Mouse (Mus musculus) layer of hippocampus, adult 2 months (tissue): ENCODE data around the gene Zfp296. TPM values are rescaled to one million over a fixed set of nuclear protein-coding genes. Genes with fewer than 3 reads are reported as not detected.
"Not testable (repeated sequence)": the region's sequence is repeated elsewhere in the genome, so short reads cannot be mapped to it uniquely, and the experiment has no call there.

Source experiments
- DNase-seq, 2 experiments: peaks; one replicate each; pipeline ENCODE4 v3.0.0; 2022; ENCODE audit warnings: low spot score in 2 of 2
- H3K27ac ChIP-seq: fragments of 200-600 bp; 2 replicates; pipeline ENCODE4 v1.8.1; 2022
- H3K4me3 ChIP-seq: fragments of 200-600 bp; 2 replicates; pipeline ENCODE4 v1.8.1; 2022; ENCODE audit warnings: mild to moderate bottlenecking
- CTCF ChIP-seq: fragments of 200-600 bp; conservative IDR thresholded peaks from 2 replicates; pipeline ENCODE4 v1.8.1; 2022; ENCODE audit warnings: antibody characterized with exemption, mild to moderate bottlenecking, moderate library complexity
- total RNA-seq, 2 experiments: library from RNA; stranded (reverse); gene quantifications; 2 replicates each; pipeline ENCODE4 v1.2.3; 2021

The Zfp296 gene
- total RNA-seq, 2 experiments from 2014 or later, result 0.81 to 0.95 TPM

DNA sequence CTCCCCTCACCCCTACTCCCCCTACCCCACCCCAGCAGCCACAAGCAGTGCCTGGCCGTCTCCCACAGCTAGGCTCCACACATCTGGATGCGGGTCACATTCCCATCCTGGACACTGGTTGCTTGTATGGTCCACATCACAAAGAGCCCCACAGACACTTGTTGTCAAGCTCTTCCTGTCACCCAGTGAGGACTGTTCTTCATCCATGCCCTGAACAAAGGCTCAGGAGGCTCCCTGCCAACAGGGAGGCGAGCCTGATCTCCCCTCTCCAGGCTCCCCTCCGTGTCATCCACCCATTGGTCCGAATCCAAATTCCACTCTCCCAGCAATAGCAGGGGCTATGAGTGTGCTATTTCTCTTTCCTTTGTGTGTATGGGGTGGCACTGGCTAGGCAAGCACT lies 23.5 kb downstream of the Zfp296 start:
- no peak overlapping the region; the same call in 1 of the 2 replicates for H3K4me3 ChIP-seq
- peak; percentile 42 to 45 for DNase-seq
- peak overlapping the region; percentile 90 for H3K27ac ChIP-seq
- no peak for TF ChIP-seq CTCF

DNA sequence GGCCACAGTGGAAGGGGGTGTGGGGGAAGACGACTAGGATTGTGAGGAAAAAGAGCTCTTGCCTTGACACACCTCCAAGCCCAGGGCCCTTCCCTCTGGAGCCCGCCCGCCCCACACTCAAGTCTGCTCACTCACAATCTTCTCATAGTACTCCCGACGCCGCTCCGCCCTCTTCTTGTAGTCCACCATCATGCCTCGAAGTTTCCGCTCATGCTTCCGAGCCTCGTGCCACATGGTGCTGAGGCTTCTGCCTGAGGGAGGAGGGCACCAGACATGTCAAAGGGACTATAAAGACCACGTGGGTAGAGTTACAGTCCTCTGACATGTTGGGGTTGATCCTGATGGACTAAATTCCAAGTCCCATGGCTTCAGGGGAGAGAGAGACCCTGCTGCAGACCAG lies 26.0 kb downstream of the Zfp296 start:
- H3K4me3 ChIP-seq, result peak overlapping the region; percentile 97
- no peak for TF ChIP-seq CTCF
- no peak for DNase-seq
- H3K27ac ChIP-seq, result peak overlapping the region; percentile 90

DNA sequence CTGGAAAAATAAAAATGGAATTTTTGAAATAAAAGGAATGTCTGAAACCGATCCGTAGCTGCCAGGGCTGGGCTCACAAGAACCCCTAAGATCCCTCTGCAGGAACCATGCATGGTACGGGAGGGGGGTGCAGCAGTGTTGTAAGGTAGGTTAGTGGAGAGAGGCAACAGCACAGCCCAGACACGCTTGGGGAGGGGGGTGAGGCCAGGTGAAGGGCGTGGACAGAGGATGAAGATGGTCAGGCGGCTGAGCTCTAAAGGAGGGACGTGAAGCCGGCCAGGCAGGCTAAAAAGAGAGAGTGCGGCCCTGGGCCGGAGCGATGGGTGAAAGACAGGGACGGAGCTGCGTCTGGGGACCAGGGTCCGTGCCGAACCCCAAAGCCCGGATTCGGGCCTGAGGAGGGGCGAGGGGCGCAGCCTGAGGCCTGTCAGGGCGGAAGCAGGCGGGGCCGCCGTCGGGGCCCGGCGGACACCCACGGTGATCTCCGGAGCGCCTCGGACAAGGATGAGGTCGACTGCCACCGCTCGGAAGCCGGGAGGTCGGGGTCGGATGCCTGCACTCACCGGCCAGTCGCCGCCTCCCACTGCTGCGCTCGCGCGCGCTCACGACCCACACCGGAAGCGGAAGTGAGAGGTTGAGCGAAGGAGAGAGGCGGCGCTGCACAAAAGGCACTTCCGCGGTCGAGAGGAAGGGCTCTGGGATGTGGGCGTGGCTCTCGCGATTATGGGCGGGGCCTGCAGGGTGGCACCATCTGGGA lies 26.9 kb downstream of the Zfp296 start, which contains the start of gene Clasrp:
Gene Clasrp (minus strand): TSS at position 638 of the 757 bp plus-strand sequence.
- DNase-seq, result peak; percentile 94 to 95
- peak within 1 kb of the TSS; percentile 90 for H3K27ac ChIP-seq
- peak within 1 kb of the TSS; percentile 97 for H3K4me3 ChIP-seq
- no peak for TF ChIP-seq CTCF

DNA sequence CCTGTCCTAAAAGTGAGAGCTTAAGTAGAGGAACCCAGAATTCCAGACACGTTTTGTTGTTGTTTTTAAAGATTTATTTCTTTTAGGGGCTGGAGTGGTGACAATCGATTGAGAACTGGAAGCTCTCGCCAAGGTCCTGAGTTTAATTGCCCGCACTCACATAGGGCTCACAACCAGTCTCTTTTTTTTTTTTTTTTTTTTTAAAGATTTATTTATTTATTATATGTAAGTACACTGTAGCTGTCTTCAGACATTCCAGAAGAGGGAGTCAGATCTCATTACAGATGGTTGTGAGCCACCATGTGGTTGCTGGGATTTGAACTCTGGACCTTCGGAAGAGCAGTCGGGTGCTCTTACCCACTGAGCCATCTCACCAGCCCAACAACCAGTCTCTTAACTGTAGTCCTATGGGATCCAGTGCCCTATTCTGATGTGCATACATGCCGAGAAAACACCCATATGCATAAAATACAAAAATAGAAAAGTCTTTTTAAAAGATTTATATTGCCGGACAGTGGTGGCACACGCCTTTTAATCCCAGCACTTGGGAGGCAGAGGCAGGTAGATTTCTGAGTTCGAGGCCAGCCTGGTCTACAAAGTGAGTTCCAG lies 27.6 kb downstream of the Zfp296 start:
- not testable (repeated sequence) for DNase-seq
- H3K4me3 ChIP-seq, result peak overlapping the region; percentile 97
- H3K27ac ChIP-seq, result peak overlapping the region; percentile 90

DNA sequence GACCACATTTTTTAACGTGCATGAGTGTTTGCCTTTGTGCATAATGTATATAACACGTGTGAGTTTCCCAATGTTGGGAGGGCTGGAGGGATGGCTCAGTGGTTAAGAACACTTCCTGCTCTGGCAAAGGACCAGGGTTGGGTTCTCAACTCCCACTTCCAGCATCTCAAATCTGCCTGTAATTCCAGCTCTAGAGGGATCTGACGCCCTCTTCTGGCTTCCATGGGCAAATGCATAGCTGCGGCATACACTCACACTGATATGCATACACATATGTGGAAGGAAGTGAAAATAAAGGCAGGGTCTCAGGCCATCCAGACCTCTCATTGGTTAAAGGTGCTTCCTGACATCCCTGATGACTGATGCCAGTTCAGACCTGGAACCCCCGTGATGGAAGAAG lies 30.2 kb downstream of the Zfp296 start:
- H3K27ac ChIP-seq, result no peak overlapping the region
- no peak for DNase-seq
- no peak overlapping the region for H3K4me3 ChIP-seq
- TF ChIP-seq CTCF, result no peak

DNA sequence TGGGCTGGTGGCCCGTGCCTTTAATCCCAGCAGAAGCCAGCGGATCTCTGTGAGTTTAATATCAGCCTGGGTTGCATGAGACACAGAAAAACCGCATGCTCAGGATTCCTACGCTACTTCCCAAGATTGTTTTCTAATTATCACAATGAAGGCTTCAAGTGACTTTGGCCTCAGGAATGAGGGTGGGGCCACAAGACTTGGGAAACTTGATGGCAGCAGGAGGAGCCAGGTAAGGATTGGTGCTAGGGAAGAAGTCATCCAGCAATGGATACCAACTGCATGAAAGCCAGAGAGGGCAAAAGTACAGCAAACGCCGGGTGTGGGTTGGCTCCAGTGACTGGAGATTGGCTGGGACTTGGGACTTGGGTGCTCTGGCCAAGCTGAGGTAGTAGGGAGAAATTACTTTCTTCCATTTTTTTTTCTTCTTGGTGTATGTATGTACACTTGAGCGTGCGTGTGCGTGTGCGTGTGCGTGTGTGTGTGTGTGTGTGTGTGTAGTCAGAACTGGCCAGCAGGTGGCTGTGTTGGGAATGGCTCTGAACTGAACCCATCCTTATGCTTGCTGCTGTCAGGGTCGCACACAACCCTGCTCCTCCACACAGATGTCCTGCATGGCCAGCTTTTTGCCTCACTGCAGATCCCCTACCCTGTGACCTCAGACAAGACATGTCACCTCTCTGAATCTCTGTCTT lies 32.7 kb downstream of the Zfp296 start:
- H3K4me3 ChIP-seq, result no peak overlapping the region
- no peak overlapping the region for H3K27ac ChIP-seq
- DNase-seq, result no peak
- no peak for TF ChIP-seq CTCF

DNA sequence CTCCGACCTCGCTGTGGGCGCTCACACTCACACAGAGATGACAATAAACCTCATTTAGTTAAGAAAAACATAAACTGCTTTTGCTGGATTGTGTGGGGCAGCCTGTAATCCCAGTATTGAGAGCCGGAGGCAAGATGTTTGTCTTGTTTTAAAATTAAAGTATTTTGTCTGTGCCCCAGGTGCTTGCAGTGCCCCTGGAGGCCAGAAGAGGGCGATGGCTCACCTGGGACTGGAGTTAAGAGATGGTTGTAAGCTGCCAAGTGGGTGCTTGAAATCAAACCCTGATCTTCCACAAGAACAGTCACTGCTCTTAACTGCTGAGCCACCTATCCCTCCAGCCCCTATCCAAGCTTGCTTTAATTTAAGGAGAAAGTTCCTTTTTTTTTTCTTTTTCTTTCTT lies 33.9 kb downstream of the Zfp296 start:
- H3K27ac ChIP-seq, result no peak overlapping the region
- peak; percentile 54 for TF ChIP-seq CTCF
- H3K4me3 ChIP-seq, result no peak overlapping the region
- no peak for DNase-seq

DNA sequence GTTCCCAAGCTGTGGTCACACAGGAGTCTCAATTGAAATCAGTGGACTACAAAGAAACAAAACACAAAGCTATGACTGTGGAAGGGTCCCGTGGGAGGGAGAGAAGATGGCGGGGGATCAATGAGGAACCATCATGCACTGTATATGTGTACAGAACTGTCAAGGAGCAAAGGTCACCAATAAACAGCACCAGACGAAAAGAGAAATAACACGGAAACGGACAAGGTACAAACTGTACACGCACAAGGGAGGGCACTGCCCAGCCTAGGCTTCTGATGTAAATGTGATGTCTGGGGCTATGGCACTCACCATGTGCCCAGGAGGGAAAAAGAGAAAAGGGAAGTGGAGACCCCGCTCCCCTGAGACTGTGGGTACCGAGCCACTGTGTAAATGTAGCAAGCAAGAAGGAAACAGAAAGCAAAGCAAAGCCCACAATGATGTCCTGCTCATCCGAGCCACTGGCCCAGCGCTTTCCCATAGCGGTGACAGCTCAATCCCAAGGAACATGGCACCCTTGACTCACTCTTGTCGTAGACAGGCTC lies 38.0 kb downstream of the Zfp296 start:
- TF ChIP-seq CTCF, result no peak

DNA sequence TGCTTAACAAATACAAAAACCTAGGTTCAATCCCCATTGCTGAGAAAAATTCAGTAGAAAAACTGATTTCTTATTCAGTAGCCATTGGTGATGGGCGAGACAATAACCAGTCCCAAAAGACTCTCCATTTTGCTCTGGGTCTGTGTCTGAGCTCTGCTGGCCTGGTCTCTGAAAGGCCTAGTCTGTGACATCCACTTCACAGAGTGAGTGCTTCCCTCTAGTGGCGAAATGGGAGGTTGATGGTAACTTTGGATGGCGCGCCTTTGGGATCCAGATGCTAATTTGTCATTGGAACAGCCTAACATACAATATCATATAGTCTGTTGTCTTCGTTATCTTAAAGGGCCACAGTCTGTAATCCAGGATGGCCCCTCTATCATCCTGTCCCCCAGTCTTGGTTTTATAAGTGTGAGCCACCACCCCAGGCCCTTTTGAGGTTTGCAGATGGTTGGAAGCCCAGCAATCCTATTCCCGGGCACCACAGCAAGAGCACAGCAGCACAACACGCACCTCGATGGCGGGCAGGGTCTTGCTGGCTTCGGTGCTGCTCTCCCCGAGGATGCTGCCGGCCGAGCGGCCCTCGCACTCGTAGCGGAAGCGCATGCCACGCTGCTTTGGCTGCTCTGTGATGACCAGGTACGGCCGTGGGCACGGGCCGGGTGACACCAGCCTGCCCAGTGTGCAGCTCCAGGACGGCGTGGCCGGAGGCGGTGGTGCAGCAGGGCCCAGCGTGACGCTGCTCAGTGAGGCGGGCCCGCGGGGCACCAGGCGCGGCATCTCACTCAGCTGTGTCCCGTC lies 42.1 kb downstream of the Zfp296 start:
- TF ChIP-seq CTCF, result peak; percentile 90
- peak overlapping the region; percentile 77 for H3K27ac ChIP-seq
- H3K4me3 ChIP-seq, result peak overlapping the region; percentile 29; the same call in 1 of the 2 replicates
- peak; percentile 58 to 75 for DNase-seq

More for the DNA sequence above, 38.0 kb downstream of the Zfp296 start:
- no peak for DNase-seq
- H3K27ac ChIP-seq, result no peak overlapping the region
- H3K4me3 ChIP-seq, result no peak overlapping the region

DNA sequence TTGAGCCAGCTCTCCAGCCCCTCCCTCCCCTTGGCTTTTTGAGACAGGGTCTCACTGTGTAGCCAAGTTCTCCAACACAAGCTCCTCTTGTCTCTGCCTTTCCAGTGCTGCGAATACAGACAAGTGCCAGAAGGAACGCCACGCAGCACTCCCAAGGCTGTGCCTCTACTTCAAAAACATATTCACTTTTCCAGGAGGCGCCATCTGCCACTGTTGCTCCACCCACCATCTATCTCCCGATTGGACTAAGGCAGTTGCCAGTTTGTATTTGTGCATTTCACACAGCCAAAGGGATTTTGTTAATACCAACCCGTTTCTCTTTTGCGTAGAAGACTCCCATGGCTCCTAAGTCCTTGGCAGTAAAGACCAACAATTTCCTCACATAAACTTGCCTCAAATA lies 43.7 kb downstream of the Zfp296 start:
- no peak overlapping the region for H3K4me3 ChIP-seq
- peak overlapping the region; percentile 77 for H3K27ac ChIP-seq
- DNase-seq, result peak; percentile 63 to 87
- TF ChIP-seq CTCF, result no peak

DNA sequence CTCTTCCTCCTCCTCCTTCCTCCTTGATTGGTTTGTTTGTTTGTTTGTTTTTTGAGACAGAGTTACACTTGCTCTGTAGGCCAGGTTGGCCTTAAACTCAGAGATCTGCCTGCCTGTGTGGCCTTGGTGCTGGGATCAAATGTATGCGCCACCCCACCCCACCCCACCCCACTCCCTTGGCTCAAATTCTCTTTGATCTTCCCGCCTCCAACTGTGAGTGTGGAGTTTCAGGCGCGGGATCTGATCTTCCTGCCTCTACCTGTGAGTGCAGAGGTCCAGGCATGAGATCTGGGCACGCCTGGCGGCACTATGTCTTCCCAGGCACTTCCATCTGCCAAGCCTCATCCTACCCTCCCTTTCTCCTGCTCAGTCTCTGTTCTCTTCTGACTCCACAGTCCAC lies 45.2 kb downstream of the Zfp296 start:
- Histone ChIP-seq H3K4me3 (no peak overlapping the region), H3K27ac (no peak overlapping the region)
- no peak for DNase-seq
- no peak for TF ChIP-seq CTCF

DNA sequence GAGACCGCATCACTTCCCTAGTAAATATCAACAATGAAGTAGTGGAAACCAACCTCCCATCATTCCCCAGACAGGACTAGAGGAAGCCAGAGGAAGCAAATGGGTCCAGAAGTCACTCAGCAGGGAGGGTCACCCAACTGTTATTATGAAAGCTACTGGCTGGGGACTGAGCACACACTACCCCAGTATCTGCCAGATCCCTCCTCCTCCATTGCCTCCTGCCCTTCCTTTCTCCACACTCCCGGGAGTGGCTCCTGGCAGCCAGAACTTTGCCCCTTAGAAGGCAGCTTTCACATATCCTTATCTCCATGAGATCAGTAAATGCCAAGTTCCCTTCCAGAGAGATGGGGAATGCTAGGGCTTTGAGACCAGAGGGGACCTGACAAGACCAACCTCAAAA lies 46.3 kb downstream of the Zfp296 start:
- no peak for TF ChIP-seq CTCF
- DNase-seq, result no peak
- Histone ChIP-seq H3K27ac (no peak overlapping the region), H3K4me3 (no peak overlapping the region)

DNA sequence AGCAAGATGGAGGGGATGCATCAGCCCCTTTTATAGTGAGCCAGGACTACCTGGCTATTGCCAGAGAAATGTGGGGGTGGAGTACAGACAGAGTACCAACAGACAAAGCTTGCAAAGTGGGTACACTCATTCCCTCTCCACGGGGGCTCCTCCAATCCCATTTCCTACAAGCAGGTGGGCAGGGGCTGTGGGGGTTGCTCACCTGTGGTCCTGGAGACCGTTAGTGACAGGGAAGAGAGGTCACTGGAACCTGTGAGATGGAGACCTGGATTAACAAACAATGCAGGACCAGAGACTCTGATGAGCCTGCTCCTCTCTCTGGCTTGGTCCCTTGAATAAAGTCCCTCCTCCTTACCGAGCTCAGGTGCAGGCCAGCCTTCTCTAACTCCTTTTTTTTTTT lies 50.6 kb downstream of the Zfp296 start:
- no peak for DNase-seq
- no peak overlapping the region for H3K27ac ChIP-seq
- H3K4me3 ChIP-seq, result 0 out of 2 replicates have a peak overlapping the region, but pooled peaks have one; percentile 91
- TF ChIP-seq CTCF, result no peak
